Mouse (Mus musculus) neural tube, embryonic 12.5 days (tissue): ENCODE data around the gene Fam168b. TPM values are rescaled to one million over a fixed set of nuclear protein-coding genes. Genes with fewer than 3 reads are reported as not detected.

Experiments
- ATAC-seq: fragments of 200-750 bp; cut with Nextera tagmentation; 2 replicates; pipeline ENCODE4 v1.8.0; 2017; ENCODE audit warnings: low read depth, mild to moderate bottlenecking, moderate TSS enrichment, moderate library complexity; ENCODE audit not compliant: low FRiP score
- H3K27ac ChIP-seq: fragments of 300-500 bp; sonication (generic); 2 replicates; pipeline ENCODE4 v1.5.1; 2016
- H3K27me3 ChIP-seq: fragments of 300-500 bp; sonication (generic); replicated peaks from 2 replicates; pipeline ENCODE4 v1.6.1; 2016; ENCODE audit warnings: mild to moderate bottlenecking
- H3K36me3 ChIP-seq: fragments of 300-500 bp; sonication (generic); 2 replicates; pipeline ENCODE4 v1.6.1; 2016; ENCODE audit warnings: mild to moderate bottlenecking
- H3K4me1 ChIP-seq: fragments of 300-500 bp; sonication (generic); 2 replicates; pipeline ENCODE4 v1.6.1; 2016
- H3K4me2 ChIP-seq: fragments of 300-500 bp; sonication (generic); replicated peaks from 2 replicates; pipeline ENCODE4 v1.6.1; 2016; ENCODE audit warnings: mild to moderate bottlenecking
- H3K4me3 ChIP-seq: fragments of 300-500 bp; sonication (generic); 2 replicates; pipeline ENCODE4 v1.5.1; 2016
- H3K9ac ChIP-seq: fragments of 300-500 bp; sonication (generic); 2 replicates; pipeline ENCODE4 v1.6.1; 2016; ENCODE audit warnings: mild to moderate bottlenecking
- H3K9me3 ChIP-seq: fragments of 300-500 bp; sonication (generic); 2 replicates; pipeline ENCODE4 v1.6.1; 2016; ENCODE audit warnings: mild to moderate bottlenecking
- WGBS: fragments of 180-500 bp; shearing (Covaris S2); methylation state at CpG from one replicate; pipeline ENCODE4 v1.1.7; 2016; 5-methylcytosine and 5-hydroxymethylcytosine counted together
- polyA plus RNA-seq: library from polyadenylated mRNA; unstranded; fragments of >200 nt; fragmentation: Nextera tagmentation; extraction: Ambion mirVana; gene quantifications from 2 replicates; pipeline ENCODE4 v1.2.1, GENCODE M21; 2016

Fam168b gene
- polyA plus RNA-seq, 1 experiment from 2014 or later, result 174 TPM

- H3K36me3 ChIP-seq, result no peaks in the 10 kb centered on the region
- 91% methylated on average over 3 of the region's 3 CpGs for WGBS
- no peaks in the 10 kb centered on the region for H3K27me3 ChIP-seq
- H3K4me2 ChIP-seq, result no peak overlapping the region
- no peak overlapping the region for H3K4me3 ChIP-seq
- H3K9me3 ChIP-seq, result no peaks in the 10 kb centered on the region
- no peak overlapping the region for H3K9ac ChIP-seq
- no peak for ATAC-seq
- peaks cover 19% of the 10 kb centered on the region for H3K4me1 ChIP-seq
- H3K27ac ChIP-seq, result no peak overlapping the region
Measured at GRCm38 (mm10) chr1:34847070-34847469, 4.2 kb upstream of the Fam168b start.

- Histone ChIP-seq H3K36me3 (0 out of 2 replicates have a peak, but pooled peaks cover 3% of the 10 kb centered on the region), H3K4me2 (peak overlapping the region; percentile 75), H3K27me3 (no peaks in the 10 kb centered on the region), H3K9me3 (no peaks in the 10 kb centered on the region), H3K9ac (peak overlapping the region; percentile 93), H3K4me1 (peaks cover 29% of the 10 kb centered on the region), H3K27ac (peak overlapping the region; percentile 86), H3K4me3 (peak overlapping the region; percentile 72)
- peak; percentile 87 for ATAC-seq
- under 1% methylated on average over 38 of the region's 51 CpGs for WGBS
Measured at GRCm38 (mm10) chr1:34842389-34842861, 440 bp downstream of the Fam168b start.

- Histone ChIP-seq H3K9me3 (no peaks in the 10 kb centered on the region), H3K27me3 (no peaks in the 10 kb centered on the region), H3K9ac (peak overlapping the region; percentile 93), H3K36me3 (0 out of 2 replicates have a peak, but pooled peaks cover 3% of the 10 kb centered on the region), H3K27ac (no peak overlapping the region), H3K4me3 (peak overlapping the region; percentile 72), H3K4me2 (peak overlapping the region; percentile 75), H3K4me1 (peaks cover 31% of the 10 kb centered on the region)
- ATAC-seq, result no peak
- WGBS, result 4% methylated on average over 12 of the region's 12 CpGs
Measured at GRCm38 (mm10) chr1:34841709-34842388, 1.0 kb downstream of the Fam168b start.

GRCm38 (mm10) chr1:34839241-34839640 lies 3.6 kb downstream of the Fam168b start:
- H3K27me3 ChIP-seq, result no peaks in the 10 kb centered on the region
- peaks cover 23% of the 10 kb centered on the region for H3K36me3 ChIP-seq
- WGBS, result 71% methylated on average over 12 of the region's 12 CpGs
- no peak overlapping the region for H3K27ac ChIP-seq
- H3K4me1 ChIP-seq, result peaks cover 36% of the 10 kb centered on the region
- no peaks in the 10 kb centered on the region for H3K9me3 ChIP-seq
- H3K4me3 ChIP-seq, result no peak overlapping the region
- peak overlapping the region; percentile 75 for H3K4me2 ChIP-seq
- ATAC-seq, result no peak
- no peak overlapping the region for H3K9ac ChIP-seq

DNA sequence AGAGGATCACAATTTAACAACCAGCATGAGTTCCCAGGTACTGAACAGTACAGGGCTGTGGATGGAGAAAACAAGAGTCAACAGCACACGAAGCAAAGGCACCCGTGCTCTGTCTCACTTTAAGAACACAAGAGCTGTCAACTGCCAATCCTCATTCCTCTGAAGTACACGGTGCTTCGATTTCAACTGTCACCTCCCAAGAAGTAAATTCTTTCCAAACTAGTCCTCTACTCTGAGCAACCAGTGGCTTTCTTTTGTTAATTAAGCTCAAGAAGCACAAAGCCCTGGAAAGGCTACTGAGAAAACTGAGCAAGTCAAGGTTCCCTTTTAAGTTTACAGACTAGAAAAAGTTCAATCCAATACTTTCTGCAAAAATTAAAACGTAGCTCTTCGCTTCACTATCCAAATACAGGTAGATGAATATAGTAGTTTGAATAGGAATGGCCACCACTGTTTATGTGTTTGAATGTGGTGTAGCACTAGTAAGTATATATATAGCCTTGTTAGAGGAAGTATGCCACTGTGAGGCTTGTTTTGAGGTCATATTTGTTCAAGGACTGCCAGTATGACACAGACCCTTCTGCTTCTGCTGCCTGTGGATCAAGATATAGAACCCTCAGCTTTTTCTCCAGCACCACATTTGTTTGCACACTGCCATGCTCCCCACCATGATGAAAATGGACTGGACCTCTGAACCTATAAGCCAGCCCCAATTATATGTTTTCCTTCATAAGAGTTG lies 4.7 kb downstream of the Fam168b start:
- no peaks in the 10 kb centered on the region for H3K27me3 ChIP-seq
- WGBS, result 70% methylated on average over 6 of the region's 6 CpGs
- H3K9ac ChIP-seq, result no peak overlapping the region
- H3K27ac ChIP-seq, result no peak overlapping the region
- no peak overlapping the region for H3K4me3 ChIP-seq
- H3K9me3 ChIP-seq, result no peaks in the 10 kb centered on the region
- peaks cover 33% of the 10 kb centered on the region for H3K4me1 ChIP-seq
- ATAC-seq, result no peak
- peaks cover 29% of the 10 kb centered on the region for H3K36me3 ChIP-seq
- no peak overlapping the region for H3K4me2 ChIP-seq

- Histone ChIP-seq H3K36me3 (peaks cover 29% of the 10 kb centered on the region), H3K9me3 (no peaks in the 10 kb centered on the region), H3K4me1 (peaks cover 18% of the 10 kb centered on the region), H3K27me3 (no peaks in the 10 kb centered on the region), H3K9ac (no peak overlapping the region), H3K4me3 (no peak overlapping the region), H3K4me2 (no peak overlapping the region), H3K27ac (no peak overlapping the region)
- WGBS, result 92% methylated on average over 2 of the region's 2 CpGs
- no peak for ATAC-seq
Measured at GRCm38 (mm10) chr1:34834904-34835303, 8.0 kb downstream of the Fam168b start.

DNA sequence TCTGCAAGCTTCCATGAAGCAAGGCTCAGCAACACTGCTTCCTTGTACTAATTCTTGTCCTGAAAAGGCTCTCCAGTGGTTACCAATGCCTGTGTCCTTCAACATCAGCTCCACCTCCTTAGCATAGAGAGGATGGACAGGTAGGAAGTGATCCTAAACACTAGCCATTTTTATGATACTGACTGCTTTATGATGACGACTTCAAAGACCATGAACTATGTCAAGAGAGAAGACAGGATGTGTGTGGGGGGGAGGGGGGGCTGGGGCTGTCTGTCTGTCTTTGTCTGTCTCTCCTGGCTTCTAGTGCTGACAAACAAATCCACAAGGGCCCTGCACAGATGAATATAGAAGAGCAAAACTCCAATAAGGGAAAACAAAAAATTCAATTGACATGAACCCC lies 11.5 kb downstream of the Fam168b start:
- Histone ChIP-seq H3K36me3 (peaks cover 49% of the 10 kb centered on the region), H3K4me1 (peaks cover 7% of the 10 kb centered on the region; the same call in 1 of the 2 replicates), H3K4me2 (no peak overlapping the region), H3K4me3 (no peak overlapping the region), H3K9ac (no peak overlapping the region), H3K9me3 (no peaks in the 10 kb centered on the region), H3K27ac (no peak overlapping the region), H3K27me3 (no peaks in the 10 kb centered on the region)
- ATAC-seq, result no peak
- WGBS, result 65% methylated on average over 1 of the region's 1 CpGs

DNA sequence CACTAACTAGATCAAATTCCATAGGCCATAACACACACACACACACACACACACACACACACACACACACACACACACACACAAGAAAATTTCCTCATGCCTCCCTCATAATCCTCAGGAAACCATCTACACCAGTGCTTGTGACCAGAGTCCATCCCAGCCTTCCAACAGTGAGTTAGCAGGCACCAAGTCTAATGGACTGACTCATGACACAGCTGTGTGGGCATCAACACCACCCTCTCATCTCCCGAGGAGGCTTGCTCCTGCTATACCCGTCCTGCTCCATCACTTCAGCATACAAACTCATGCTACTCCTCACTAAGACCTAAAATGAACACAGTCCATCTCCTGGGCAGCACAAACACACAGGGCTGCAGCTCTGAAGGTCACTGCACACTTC lies 11.9 kb downstream of the Fam168b start:
- H3K4me2 ChIP-seq, result no peak overlapping the region
- no peaks in the 10 kb centered on the region for H3K9me3 ChIP-seq
- H3K27me3 ChIP-seq, result no peaks in the 10 kb centered on the region
- H3K36me3 ChIP-seq, result peaks cover 44% of the 10 kb centered on the region
- H3K4me1 ChIP-seq, result peaks cover 7% of the 10 kb centered on the region; the same call in 1 of the 2 replicates
- ATAC-seq, result no peak
- no peak overlapping the region for H3K27ac ChIP-seq
- 80% methylated on average over 2 of the region's 2 CpGs for WGBS
- no peak overlapping the region for H3K9ac ChIP-seq
- H3K4me3 ChIP-seq, result no peak overlapping the region

GRCm38 (mm10) chr1:34828528-34829294 lies 14.2 kb downstream of the Fam168b start:
- H3K9ac ChIP-seq, result no peak overlapping the region
- no peak overlapping the region for H3K4me3 ChIP-seq
- no peaks in the 10 kb centered on the region for H3K9me3 ChIP-seq
- no peak for ATAC-seq
- WGBS, result 95% methylated on average over 5 of the region's 5 CpGs
- H3K27ac ChIP-seq, result no peak overlapping the region
- no peaks in the 10 kb centered on the region for H3K4me1 ChIP-seq
- H3K4me2 ChIP-seq, result no peak overlapping the region
- H3K27me3 ChIP-seq, result no peaks in the 10 kb centered on the region
- peaks cover 31% of the 10 kb centered on the region for H3K36me3 ChIP-seq

GRCm38 (mm10) chr1:34827900-34828299 lies 15.0 kb downstream of the Fam168b start:
- Histone ChIP-seq H3K27ac (no peak overlapping the region), H3K27me3 (no peaks in the 10 kb centered on the region), H3K9me3 (no peaks in the 10 kb centered on the region), H3K4me3 (no peak overlapping the region), H3K4me2 (no peak overlapping the region), H3K9ac (no peak overlapping the region), H3K36me3 (peaks cover 34% of the 10 kb centered on the region), H3K4me1 (no peaks in the 10 kb centered on the region)
- no peak for ATAC-seq
- 83% methylated on average over 7 of the region's 7 CpGs for WGBS

DNA sequence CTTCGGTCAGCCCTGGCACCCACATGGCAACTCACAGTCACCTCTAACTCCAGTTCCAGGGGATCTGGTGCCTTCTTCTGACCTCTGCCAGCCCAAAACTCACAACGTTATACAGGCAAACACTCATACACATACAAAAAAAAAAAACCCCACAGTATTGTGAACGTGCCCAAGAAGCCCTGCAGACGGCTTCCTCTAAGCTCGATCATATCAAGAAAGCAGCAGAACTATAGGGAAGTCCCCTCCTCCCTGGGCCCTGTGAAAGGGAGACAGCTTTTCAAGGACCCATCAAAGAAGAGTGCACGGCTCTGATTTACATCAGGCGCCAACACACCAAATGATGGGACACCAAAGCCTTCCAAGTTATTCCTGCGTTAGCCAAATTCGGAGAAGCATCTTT lies 17.0 kb downstream of the Fam168b start:
- Histone ChIP-seq H3K4me1 (no peaks in the 10 kb centered on the region), H3K9ac (no peak overlapping the region), H3K36me3 (peaks cover 45% of the 10 kb centered on the region), H3K27ac (no peak overlapping the region), H3K9me3 (no peaks in the 10 kb centered on the region), H3K4me2 (no peak overlapping the region), H3K4me3 (no peak overlapping the region), H3K27me3 (no peaks in the 10 kb centered on the region)
- ATAC-seq, result no peak
- WGBS, result 92% methylated on average over 9 of the region's 9 CpGs

DNA sequence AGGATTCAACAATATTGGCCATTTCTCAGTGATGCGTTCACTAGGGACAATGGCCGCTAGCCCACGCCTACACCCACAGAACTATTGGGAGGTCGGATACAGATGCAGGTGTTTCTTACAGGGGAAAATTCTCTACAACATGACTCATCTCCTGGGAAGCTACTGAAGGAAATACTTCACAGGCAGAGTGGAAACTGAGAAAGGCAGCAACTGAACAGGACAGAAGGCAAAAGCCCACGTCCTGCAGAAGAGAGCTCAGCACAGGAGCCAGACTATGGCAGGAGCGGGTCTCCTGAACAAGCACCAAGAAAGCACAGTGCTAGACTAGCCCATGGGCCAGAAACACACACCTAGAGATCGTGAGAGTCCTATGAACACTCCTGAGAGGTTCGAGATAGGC lies 18.7 kb downstream of the Fam168b start:
- no peaks in the 10 kb centered on the region for H3K4me1 ChIP-seq
- WGBS, result 94% methylated on average over 8 of the region's 8 CpGs
- no peaks in the 10 kb centered on the region for H3K27me3 ChIP-seq
- H3K9ac ChIP-seq, result no peak overlapping the region
- H3K36me3 ChIP-seq, result peaks cover 58% of the 10 kb centered on the region
- ATAC-seq, result no peak
- H3K4me2 ChIP-seq, result no peak overlapping the region
- no peak overlapping the region for H3K4me3 ChIP-seq
- no peaks in the 10 kb centered on the region for H3K9me3 ChIP-seq
- no peak overlapping the region for H3K27ac ChIP-seq
